ENCODE assay signal across 30 mouse cellular contexts in genomic region chr6:119073419-119074071, GRCm38 (mm10).
DNase-seq lines count a peak whose midpoint lies in the region; ATAC-seq and TF ChIP-seq lines count a peak whose summit lies in the region.
"Had no signal": no experiment of that assay in that cellular context is flagged by ENCODE, and none has a peak within 500 bp of the region (broad histone marks: within the 10 kb centered on the region; RNA-seq: fewer than 3 reads in every experiment).

No protein-coding gene starts in this region.

- H3K9ac ChIP-seq in heart, embryonic 15.5 days = no peak overlapping the region
- H3K9ac ChIP-seq: limb, embryonic 15.5 days; liver, embryonic 13.5 days; neural tube, embryonic 15.5 days; stomach, embryonic 15.5 days had no signal

- H3K4me3 ChIP-seq in heart, embryonic 15.5 days = no peak overlapping the region
- no peak overlapping the region for H3K4me3 ChIP-seq in left cerebral cortex, adult 2 months
- no peak overlapping the region for H3K4me3 ChIP-seq in midbrain, embryonic 10.5 days
- H3K4me3 ChIP-seq: erythroblast, embryonic 14.5 days; hindbrain, embryonic 10.5 days; limb, embryonic 10.5 days; limb, embryonic 15.5 days; liver, embryonic 13.5 days; megakaryocyte, embryonic 14.5 days; neural tube, embryonic 15.5 days; stomach, embryonic 15.5 days had no signal

- no peaks in the 10 kb centered on the region for H3K27me3 ChIP-seq in heart, embryonic 15.5 days
- no peaks in the 10 kb centered on the region for H3K27me3 ChIP-seq in midbrain, embryonic 10.5 days (ENCODE audit: low read depth, poor library complexity, severe bottlenecking)
- H3K27me3 ChIP-seq: limb, embryonic 15.5 days; liver, embryonic 13.5 days; neural tube, embryonic 15.5 days had no signal

- peak; percentile 57 to 63 for DNase-seq in cerebellum, postnatal 10 days
- DNase-seq in cerebellum, adult 11-12 months = no peak
- DNase-seq in heart, postnatal 14 days = no peak
- peak; percentile 88 to 94 for DNase-seq in adrenal gland, adult (ENCODE audit: inconsistent age in 2 of 2, low spot score in 1 of 2)
- peak; percentile 74 for DNase-seq in adrenal gland, postnatal 10 days
- DNase-seq in left cerebral cortex, adult 2 months (ENCODE audit: extremely low spot score in 1 of 2, low spot score in 2 of 2) = no peak
- no peak for DNase-seq in midbrain, embryonic 10.5 days (ENCODE audit: low spot score)
- DNase-seq: cerebellum, adult 9-11 months; gastrocnemius, postnatal 14 days; kidney, adult 2 months; kidney, postnatal 36 days; layer of hippocampus, postnatal 36 days; liver, embryonic 13.5 days; lung, adult 18-20 months; lung, postnatal 4 days; midbrain, embryonic 14.5 days; right cerebral cortex, postnatal 25 days; thymus, adult 18-20 months; thymus, postnatal 25 days had no signal

- H3K36me3 ChIP-seq in heart, embryonic 15.5 days = no peaks in the 10 kb centered on the region
- H3K36me3 ChIP-seq in midbrain, embryonic 10.5 days = no peaks in the 10 kb centered on the region
- H3K36me3 ChIP-seq: G1E; hindbrain, embryonic 10.5 days; limb, embryonic 10.5 days; limb, embryonic 15.5 days; liver, embryonic 13.5 days; neural tube, embryonic 15.5 days; stomach, embryonic 15.5 days had no signal

- no peak overlapping the region for H3K4me2 ChIP-seq in heart, embryonic 15.5 days
- H3K4me2 ChIP-seq: limb, embryonic 15.5 days; liver, embryonic 13.5 days; neural tube, embryonic 15.5 days; stomach, embryonic 15.5 days had no signal

- H3K9me3 ChIP-seq in heart, embryonic 15.5 days (replicated peaks) = no peaks in the 10 kb centered on the region
- H3K9me3 ChIP-seq in midbrain, embryonic 10.5 days (replicated peaks) = no peaks in the 10 kb centered on the region
- H3K9me3 ChIP-seq: hindbrain, embryonic 10.5 days; limb, embryonic 10.5 days; limb, embryonic 15.5 days; liver, embryonic 13.5 days; megakaryocyte, embryonic 14.5 days; neural tube, embryonic 15.5 days; stomach, embryonic 15.5 days had no signal

- H3K27ac ChIP-seq in heart, embryonic 15.5 days = peak overlapping the region; percentile 20; the same call in 1 of the 2 replicates
- H3K27ac ChIP-seq in left cerebral cortex, adult 2 months = no peak overlapping the region
- H3K27ac ChIP-seq in midbrain, embryonic 10.5 days (replicated peaks) = no peak overlapping the region; the same call in 1 of the 2 replicates
- H3K27ac ChIP-seq: hindbrain, embryonic 10.5 days; limb, embryonic 10.5 days; limb, embryonic 15.5 days; liver, embryonic 13.5 days; neural tube, embryonic 15.5 days; stomach, embryonic 15.5 days had no signal

- peaks cover 94% of the 10 kb centered on the region for H3K4me1 ChIP-seq in heart, embryonic 15.5 days (replicated peaks)
- no peaks in the 10 kb centered on the region for H3K4me1 ChIP-seq in midbrain, embryonic 10.5 days
- H3K4me1 ChIP-seq: hindbrain, embryonic 10.5 days; limb, embryonic 10.5 days; liver, embryonic 13.5 days; megakaryocyte, embryonic 14.5 days; stomach, embryonic 15.5 days had no signal

- no peak for TF ChIP-seq CTCF in left cerebral cortex, adult 2 months (IDR thresholded peaks at IDR 0.05)

- WGBS in heart, embryonic 15.5 days = 85% methylated on average over 14 of the region's 14 CpGs
- 92% methylated on average over 14 of the region's 14 CpGs for WGBS in midbrain, embryonic 10.5 days

- intact Hi-C loops in heart, postnatal 14 days (cut with DNase I) = no loop called here
- intact Hi-C loops in left cerebral cortex, adult 2 months (cut with DNase I) = no loop called here

- no peak for ATAC-seq in heart, embryonic 15.5 days (replicated peaks; ENCODE audit: insufficient number of reproducible peaks, insufficient read depth, low FRiP score, low read depth)
- ATAC-seq: hindbrain, embryonic 16.5 days; lung, postnatal 0 days had no signal

Comparison
In these comparisons a context has a peak if more than half of its experiments do, and no peak if none do; other contexts are left out.
1. DNase-seq: peak in cerebellum, postnatal 10 days (2 of 2), adrenal gland, adult (2 of 2) and adrenal gland, postnatal 10 days (single experiment); none in cerebellum, adult 11-12 months (single experiment), heart, postnatal 14 days (0 of 2), left cerebral cortex, adult 2 months (0 of 2) and midbrain, embryonic 10.5 days (single experiment).